Mouse (Mus musculus) heart, embryonic 14.5 days (tissue): ENCODE data around the gene Fmnl1. TPM values are rescaled to one million over a fixed set of nuclear protein-coding genes. Genes with fewer than 3 reads are reported as not detected.

Experiments
- ATAC-seq: fragments of 200-750 bp; cut with Nextera tagmentation; 2 replicates; pipeline ENCODE4 v1.8.0; 2017; ENCODE audit warnings: low read depth, moderate TSS enrichment; ENCODE audit not compliant: insufficient number of reproducible peaks, insufficient read depth, low FRiP score
- H3K27ac ChIP-seq, 2 experiments: fragments of 200-500 bp in 1 of 2; fragments of 300-500 bp in 1 of 2; sonication (generic) in 1 of 2; replicated peaks in 1 of 2; 2 replicates each; pipeline ENCODE4 v1.5.1; 2012 to 2014; ENCODE audit warnings: low read depth in 2 of 2, low read length in 2 of 2, control low read depth in 1 of 2, mild to moderate bottlenecking in 1 of 2, mixed read lengths in 1 of 2; ENCODE audit not compliant: control insufficient read depth in 1 of 2, insufficient read depth in 1 of 2
- H3K27me3 ChIP-seq: fragments of 300-500 bp; sonication (generic); 2 replicates; pipeline ENCODE4 v1.6.1; 2014; ENCODE audit warnings: mild to moderate bottlenecking, low read length, control low read depth; ENCODE audit not compliant: control insufficient read depth, insufficient read depth
- H3K36me3 ChIP-seq: fragments of 300-500 bp; sonication (generic); 2 replicates; pipeline ENCODE4 v1.6.1; 2014; ENCODE audit warnings: mild to moderate bottlenecking, control low read depth, low read length, mixed read lengths; ENCODE audit not compliant: control insufficient read depth, insufficient read depth
- H3K4me1 ChIP-seq, 2 experiments: fragments of 200-500 bp in 1 of 2; fragments of 300-500 bp in 1 of 2; sonication (generic) in 1 of 2; 2 replicates each; pipeline ENCODE4 v1.6.1; 2012 to 2014; ENCODE audit warnings: low read length in 2 of 2, control low read depth in 1 of 2, mixed read lengths in 1 of 2; ENCODE audit not compliant: control insufficient read depth in 2 of 2, insufficient read depth in 2 of 2
- H3K4me2 ChIP-seq: fragments of 300-500 bp; sonication (generic); 2 replicates; pipeline ENCODE4 v1.6.1; 2014; ENCODE audit warnings: mild to moderate bottlenecking, low read length
- H3K4me3 ChIP-seq, 2 experiments: fragments of 200-500 bp in 1 of 2; fragments of 300-500 bp in 1 of 2; sonication (generic) in 1 of 2; 2 replicates each; pipeline ENCODE4 v1.5.1; 2012 to 2014; ENCODE audit warnings: low read length in 2 of 2, mild to moderate bottlenecking in 2 of 2, control low read depth in 1 of 2, low read depth in 1 of 2, moderate library complexity in 1 of 2; ENCODE audit not compliant: control insufficient read depth in 1 of 2, insufficient read depth in 1 of 2
- H3K9ac ChIP-seq: fragments of 300-500 bp; sonication (generic); 2 replicates; pipeline ENCODE4 v1.6.1; 2014; ENCODE audit warnings: mild to moderate bottlenecking, low read length
- H3K9me3 ChIP-seq: fragments of 300-500 bp; sonication (generic); 2 replicates; pipeline ENCODE4 v1.6.1; 2016; ENCODE audit warnings: low read length, control low read depth; ENCODE audit not compliant: control insufficient read depth
- WGBS: fragments of 180-500 bp; shearing (Covaris S2); extraction: QIAGEN DNeasy Blood & Tissue Kit; methylation state at CpG from one replicate; pipeline ENCODE4 v1.1.7; 2014; 5-methylcytosine and 5-hydroxymethylcytosine counted together
- polyA plus RNA-seq: library from polyadenylated mRNA; unstranded; fragments of >200 nt; fragmentation: Nextera tagmentation; extraction: Ambion mirVana; gene quantifications from 2 replicates; pipeline ENCODE4 v1.2.1, GENCODE M21; 2014

Fmnl1 gene
- polyA plus RNA-seq, 1 experiment from 2014 or later, result 2.9 TPM

DNA sequence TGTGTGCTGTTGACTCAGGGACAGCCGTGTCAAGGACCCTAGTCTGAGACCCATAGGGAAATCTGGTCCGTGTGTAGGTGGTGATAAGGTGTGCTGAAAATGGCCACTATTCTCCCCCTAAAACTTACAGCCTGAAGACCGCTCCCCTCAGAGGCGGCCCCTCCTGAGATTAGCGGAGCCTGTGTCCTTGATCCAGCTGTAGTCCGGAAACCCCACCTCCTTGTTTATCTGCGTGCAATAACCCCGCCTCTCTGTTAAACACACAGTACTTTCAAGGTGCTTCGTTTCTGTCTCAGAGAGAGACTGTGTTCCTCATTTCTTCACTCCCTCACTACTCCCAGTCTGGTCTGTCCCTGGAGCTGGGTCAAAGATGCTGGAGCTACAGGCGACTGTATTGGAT is 6.5 kb upstream of the Fmnl1 start:
- Histone ChIP-seq H3K4me3 (no peak overlapping the region), H3K4me2 (0 out of 2 replicates have a peak overlapping the region, but pooled peaks have one; percentile 5), H3K4me1 (peaks cover 2 to 5% of the 10 kb centered on the region in 2 experiments; a peak in 1 of 4 replicates), H3K9ac (no peak overlapping the region), H3K36me3 (no peaks in the 10 kb centered on the region), H3K27me3 (no peaks in the 10 kb centered on the region), H3K9me3 (0 out of 2 replicates have a peak, but pooled peaks cover 2% of the 10 kb centered on the region), H3K27ac (no peak overlapping the region)
- 19% methylated on average over 10 of the region's 10 CpGs for WGBS
- ATAC-seq, result no peak

DNA sequence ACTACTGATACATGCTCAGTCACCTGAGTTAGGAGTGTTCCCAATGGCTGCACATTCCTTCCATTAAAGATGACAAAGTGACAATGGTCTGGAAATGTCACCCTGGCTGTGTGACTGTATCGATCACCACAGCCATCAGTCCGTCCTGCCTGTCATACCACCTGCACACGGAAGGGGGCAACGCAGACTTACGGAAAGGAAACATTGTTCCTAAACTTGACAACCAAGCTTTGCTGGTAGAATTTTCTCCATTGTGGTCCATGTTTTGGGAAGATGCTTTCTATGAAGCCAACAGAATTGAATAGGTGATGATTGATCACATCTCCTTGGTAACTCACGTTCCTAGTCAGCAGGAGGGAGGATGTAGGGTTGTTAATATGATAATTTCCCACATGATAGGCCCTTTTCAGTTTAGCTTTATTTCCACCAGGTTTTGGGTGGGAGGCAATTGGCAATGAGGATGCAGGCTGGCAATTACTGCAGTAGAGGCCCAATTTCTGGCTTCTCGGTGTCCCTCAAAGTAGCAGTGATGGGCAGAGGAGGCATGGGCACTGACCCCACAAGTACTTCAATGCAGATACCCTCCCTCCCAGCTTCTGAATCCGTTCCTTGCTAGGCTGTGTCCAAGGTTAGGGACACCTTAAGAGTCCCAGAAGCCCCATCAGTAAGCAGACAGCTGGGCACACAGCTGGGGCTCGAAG is 2.1 kb upstream of the Fmnl1 start:
- no peaks in the 10 kb centered on the region for H3K36me3 ChIP-seq
- H3K4me3 ChIP-seq, result no peak overlapping the region
- H3K4me1 ChIP-seq, result peaks cover 12 to 26% of the 10 kb centered on the region in 2 experiments
- 0 out of 2 replicates have a peak, but pooled peaks cover 2% of the 10 kb centered on the region for H3K9me3 ChIP-seq
- H3K9ac ChIP-seq, result no peak overlapping the region
- peaks cover 22% of the 10 kb centered on the region for H3K27me3 ChIP-seq
- H3K27ac ChIP-seq, result no peak overlapping the region
- no peak overlapping the region for H3K4me2 ChIP-seq
- 26% methylated on average over 9 of the region's 9 CpGs for WGBS
- no peak for ATAC-seq

DNA sequence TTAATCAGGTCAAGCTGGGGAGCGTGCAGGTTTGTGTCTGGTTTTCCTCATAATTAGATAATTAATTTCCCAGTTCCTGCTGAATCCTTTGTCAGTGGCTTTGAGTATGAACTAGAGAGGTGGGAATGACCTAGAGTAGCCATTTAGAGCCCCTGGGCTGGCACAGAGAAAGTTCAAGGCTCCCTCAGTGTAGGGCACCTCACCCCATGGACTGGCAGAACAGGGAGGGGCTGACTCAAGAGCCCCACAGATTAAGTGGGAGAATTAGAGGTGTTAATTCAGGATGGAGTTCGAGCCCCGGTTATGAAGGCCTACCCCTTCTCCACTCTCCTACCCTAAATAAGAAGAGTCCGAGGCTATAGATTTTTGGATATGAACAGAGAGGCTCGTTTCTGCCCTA is 1.2 kb upstream of the Fmnl1 start:
- Histone ChIP-seq H3K27ac (no peak overlapping the region), H3K27me3 (peaks cover 22% of the 10 kb centered on the region), H3K9ac (no peak overlapping the region), H3K4me3 (no peak overlapping the region), H3K9me3 (0 out of 2 replicates have a peak, but pooled peaks cover 2% of the 10 kb centered on the region), H3K36me3 (no peaks in the 10 kb centered on the region), H3K4me2 (no peak overlapping the region), H3K4me1 (peaks cover 10 to 25% of the 10 kb centered on the region in 2 experiments)
- 85% methylated on average over 5 of the region's 5 CpGs for WGBS
- no peak for ATAC-seq

DNA sequence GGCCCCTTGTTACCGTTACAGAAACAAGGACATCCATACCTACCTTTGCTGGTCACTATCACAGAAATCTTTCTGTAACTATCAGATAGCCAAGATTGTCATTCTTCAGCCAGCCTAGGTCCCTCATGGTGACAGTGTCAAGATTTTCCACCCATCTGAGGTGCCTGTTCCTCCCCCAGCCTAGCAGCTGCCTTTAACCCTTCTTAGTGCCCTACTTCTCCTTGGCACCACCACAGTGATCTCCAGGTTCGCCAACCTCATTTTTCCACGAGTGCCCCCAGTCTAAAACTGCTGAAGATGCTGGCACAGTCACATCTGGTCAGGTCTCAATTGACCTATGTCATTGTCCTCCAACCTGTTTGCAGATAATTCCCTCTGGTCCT is 805 bp upstream of the Fmnl1 start:
- Histone ChIP-seq H3K27me3 (peaks cover 22% of the 10 kb centered on the region), H3K9ac (peak overlapping the region; percentile 70), H3K27ac (no peak overlapping the region), H3K4me1 (peaks cover 13 to 29% of the 10 kb centered on the region in 2 experiments), H3K4me3 (peak overlapping the region in 1 of 2 experiments; percentile 54; a peak in 2 of 4 replicates), H3K9me3 (0 out of 2 replicates have a peak, but pooled peaks cover 2% of the 10 kb centered on the region), H3K36me3 (no peaks in the 10 kb centered on the region), H3K4me2 (peak overlapping the region; percentile 73)
- ATAC-seq, result no peak
- 54% methylated on average over 3 of the region's 3 CpGs for WGBS

DNA sequence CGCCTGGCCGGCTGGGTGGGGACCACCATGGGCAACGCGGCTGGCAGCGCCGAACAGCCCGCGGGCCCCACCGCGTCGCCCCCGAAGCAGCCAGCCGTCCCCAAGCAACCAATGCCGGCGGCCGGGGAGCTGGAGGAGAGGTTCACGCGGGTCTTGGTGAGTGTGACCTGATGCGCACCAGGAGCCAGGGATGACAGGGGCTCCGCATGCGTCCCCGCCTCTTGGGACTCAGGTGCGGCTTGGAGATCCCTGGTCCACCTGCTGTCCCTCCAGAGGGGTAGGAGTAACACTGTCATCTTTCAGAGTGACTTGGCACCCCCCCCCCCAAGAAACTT is 346 bp downstream of the Fmnl1 start:
- no peak overlapping the region for H3K27ac ChIP-seq
- peak overlapping the region; percentile 70 for H3K9ac ChIP-seq
- WGBS, result 2% methylated on average over 23 of the region's 23 CpGs
- peak overlapping the region; percentile 52 to 54 for H3K4me3 ChIP-seq
- no peaks in the 10 kb centered on the region for H3K36me3 ChIP-seq
- peaks cover 13 to 30% of the 10 kb centered on the region in 2 experiments for H3K4me1 ChIP-seq
- H3K27me3 ChIP-seq, result peaks cover 22% of the 10 kb centered on the region
- no peaks in the 10 kb centered on the region for H3K9me3 ChIP-seq
- H3K4me2 ChIP-seq, result peak overlapping the region; percentile 73
- ATAC-seq, result no peak

DNA sequence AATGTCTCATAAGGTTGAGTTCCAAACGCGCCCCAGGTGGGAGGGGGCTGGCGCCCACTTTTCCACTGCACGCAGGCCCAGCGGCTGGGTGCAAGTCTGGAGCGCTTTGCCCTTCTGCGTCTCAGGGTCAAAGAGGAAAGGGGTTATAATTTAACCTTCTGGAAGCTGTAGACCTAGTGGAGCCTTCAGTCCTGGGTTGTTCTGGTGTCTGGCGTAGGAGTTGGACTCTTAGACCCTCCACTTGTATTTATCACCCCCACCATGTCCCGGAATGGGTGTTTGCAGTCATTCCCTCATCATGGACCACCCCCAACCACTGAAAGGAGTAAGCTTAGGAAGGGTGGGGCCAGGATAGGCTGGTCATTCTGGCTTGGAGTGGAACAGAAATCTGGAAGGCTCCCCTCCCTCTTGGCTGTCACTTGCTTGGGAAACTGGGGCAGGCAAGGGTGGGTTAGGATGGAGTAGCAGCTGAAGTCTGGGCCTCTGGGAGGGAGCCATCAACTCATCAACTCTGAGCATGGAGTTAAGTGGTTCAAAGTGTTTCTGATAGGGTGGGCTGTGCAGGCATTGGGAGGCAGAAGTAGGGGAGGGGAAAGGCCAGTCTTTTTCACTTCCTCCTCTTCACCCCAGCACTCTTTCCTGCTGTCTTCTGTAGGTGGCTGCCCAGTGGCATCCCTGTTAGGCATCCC is 940 bp downstream of the Fmnl1 start:
- H3K4me2 ChIP-seq, result peak overlapping the region; percentile 73
- peaks cover 22% of the 10 kb centered on the region for H3K27me3 ChIP-seq
- peaks cover 16 to 34% of the 10 kb centered on the region in 2 experiments for H3K4me1 ChIP-seq
- WGBS, result 42% methylated on average over 9 of the region's 9 CpGs
- H3K4me3 ChIP-seq, result peak overlapping the region; percentile 52 to 54; a peak in 2 of 4 replicates
- H3K9me3 ChIP-seq, result no peaks in the 10 kb centered on the region
- H3K27ac ChIP-seq, result 0 out of 4 replicates have a peak overlapping the region, but pooled peaks of 1 of the 2 experiments have one; percentile 3
- no peaks in the 10 kb centered on the region for H3K36me3 ChIP-seq
- H3K9ac ChIP-seq, result peak overlapping the region; percentile 70; the same call in 1 of the 2 replicates
- no peak for ATAC-seq

DNA sequence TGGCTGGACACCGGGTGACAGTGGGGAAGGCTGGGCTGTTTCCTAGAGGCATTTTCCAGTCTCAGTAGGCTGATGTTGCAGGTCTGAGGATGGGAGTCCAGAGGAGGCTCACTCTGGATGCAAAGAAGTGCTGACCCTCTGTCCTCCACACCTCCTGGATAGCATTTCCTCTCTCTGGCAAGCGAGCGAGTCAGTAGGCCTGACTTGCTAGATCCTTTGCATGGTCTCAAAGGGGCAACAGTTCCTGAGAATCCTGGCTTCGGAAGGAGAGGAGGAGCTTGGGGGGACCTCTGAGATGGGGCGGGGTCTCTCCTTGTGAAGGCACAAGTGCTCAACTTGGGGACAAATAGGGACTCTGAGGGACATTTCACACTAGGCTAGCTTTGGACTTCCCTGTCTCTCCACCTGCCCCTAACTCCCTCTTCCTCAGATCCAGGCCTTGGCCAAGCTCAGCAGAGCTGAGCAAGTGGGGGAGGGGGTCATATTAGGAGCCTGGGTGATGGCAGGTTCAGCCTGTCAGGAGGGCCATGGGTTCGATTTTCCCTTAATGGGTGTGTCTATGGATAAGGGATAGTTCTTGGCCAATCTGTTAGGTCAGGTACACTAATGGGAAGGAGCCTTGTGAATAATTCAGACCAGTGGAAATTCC is 1.6 kb downstream of the Fmnl1 start:
- peak overlapping the region; percentile 73 for H3K4me2 ChIP-seq
- H3K4me3 ChIP-seq, result no peak overlapping the region
- no peaks in the 10 kb centered on the region for H3K9me3 ChIP-seq
- WGBS, result 51% methylated on average over 6 of the region's 6 CpGs
- no peak overlapping the region for H3K27ac ChIP-seq
- H3K27me3 ChIP-seq, result peaks cover 22% of the 10 kb centered on the region
- H3K9ac ChIP-seq, result no peak overlapping the region
- no peaks in the 10 kb centered on the region for H3K36me3 ChIP-seq
- H3K4me1 ChIP-seq, result peaks cover 22 to 41% of the 10 kb centered on the region in 2 experiments
- ATAC-seq, result no peak
